ENCODE assay signal across 8 mouse cellular contexts in the genomic region with DNA sequence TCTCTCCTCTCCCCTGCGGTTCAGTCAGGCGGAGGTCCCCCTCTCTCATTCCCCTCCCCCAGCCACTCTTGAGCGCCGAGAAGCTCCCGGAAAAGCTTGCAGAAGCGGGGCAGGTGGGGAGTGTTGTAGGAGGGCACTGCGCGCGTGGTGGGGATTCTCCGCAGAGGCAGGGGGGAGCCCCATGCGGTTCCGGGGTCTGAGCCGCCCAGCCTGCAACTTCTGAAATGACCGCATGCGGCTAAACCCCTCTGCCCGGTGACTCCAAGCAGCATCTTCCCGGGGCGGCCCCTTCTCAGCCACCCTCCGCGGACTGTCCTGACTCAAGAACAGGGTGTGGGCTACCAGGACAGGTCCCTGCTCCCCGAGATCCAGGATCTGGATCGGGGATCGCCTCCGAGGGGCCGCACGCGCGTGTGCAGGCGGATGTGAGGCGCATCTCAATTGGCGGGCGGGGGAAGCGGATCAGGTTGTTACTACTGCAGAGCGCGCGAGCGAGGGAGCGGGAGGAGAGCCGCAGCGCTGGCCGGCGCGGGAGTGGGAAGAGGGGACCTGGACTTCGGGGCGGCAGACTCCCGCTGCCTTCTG.
DNase-seq lines count a peak whose midpoint lies in the region; ATAC-seq lines count a peak whose summit lies in the region.

No protein-coding gene starts in this region.

- peaks cover 85% of the 10 kb centered on the region for H3K27me3 ChIP-seq in liver, embryonic 13.5 days
- peaks cover 31% of the 10 kb centered on the region for H3K27me3 ChIP-seq in neural tube, embryonic 15.5 days (replicated peaks)

- H3K9me3 ChIP-seq in liver, embryonic 13.5 days (replicated peaks) = no peaks in the 10 kb centered on the region
- no peaks in the 10 kb centered on the region for H3K9me3 ChIP-seq in neural tube, embryonic 15.5 days (replicated peaks)

- no peaks in the 10 kb centered on the region for H3K36me3 ChIP-seq in liver, embryonic 13.5 days
- H3K36me3 ChIP-seq in neural tube, embryonic 15.5 days = no peaks in the 10 kb centered on the region

- ATAC-seq in CD4-positive, CD25-positive, alpha-beta regulatory T cell, adult 4 months = no peak
- ATAC-seq in common myeloid progenitor, adult 5-6 weeks (replicated peaks; ENCODE audit: low read depth, poor library complexity, severe bottlenecking) = peak; percentile 51
- ATAC-seq in hematopoietic stem cell, adult 5-6 weeks (replicated peaks in 1 of 2; ENCODE audit: insufficient read depth in 1 of 2, low FRiP score in 2 of 2, low TSS enrichment in 1 of 2, low read depth in 1 of 2, poor library complexity in 2 of 2, severe bottlenecking in 2 of 2) = peak; percentile 39 to 42
- no peak for ATAC-seq in liver, embryonic 13.5 days (ENCODE audit: low read depth)
- ATAC-seq in neural tube, embryonic 15.5 days (ENCODE audit: low FRiP score) = peak; percentile 73

- no peak overlapping the region for H3K27ac ChIP-seq in liver, embryonic 13.5 days
- H3K27ac ChIP-seq in neural tube, embryonic 15.5 days (replicated peaks) = peak overlapping the region; percentile 66; the same call in 1 of the 2 replicates

- peaks cover 17% of the 10 kb centered on the region for H3K4me1 ChIP-seq in liver, embryonic 13.5 days (replicated peaks)
- peaks cover 53% of the 10 kb centered on the region for H3K4me1 ChIP-seq in neural tube, embryonic 15.5 days

- H3K4me2 ChIP-seq in liver, embryonic 13.5 days = peak overlapping the region; percentile 56
- H3K4me2 ChIP-seq in neural tube, embryonic 15.5 days = peak overlapping the region; percentile 99

- 0 out of 2 replicates have a peak overlapping the region, but pooled peaks have one; percentile 12 for H3K9ac ChIP-seq in liver, embryonic 13.5 days
- H3K9ac ChIP-seq in neural tube, embryonic 15.5 days (replicated peaks) = peak overlapping the region; percentile 62

- under 1% methylated on average over 46 of the region's 46 CpGs for WGBS in liver, embryonic 13.5 days (ENCODE audit: insufficient replicate concordance)
- under 1% methylated on average over 46 of the region's 46 CpGs for WGBS in neural tube, embryonic 15.5 days

- H3K4me3 ChIP-seq in liver, embryonic 13.5 days (replicated peaks) = peak overlapping the region; percentile 41
- peak overlapping the region; percentile 57 for H3K4me3 ChIP-seq in neural tube, embryonic 15.5 days (replicated peaks)

- peak; percentile 39 for DNase-seq in CD4-positive, CD25-positive, alpha-beta regulatory T cell, adult 2 months (ENCODE audit: low read depth, low spot score)
- peak; percentile 34 for DNase-seq in CD4-positive helper T cell, adult 2 months (ENCODE audit: low read depth, low spot score)
- no peak for DNase-seq in liver, embryonic 13.5 days
- no peak for DNase-seq in ovary, postnatal 10 days (ENCODE audit: low spot score)

Comparison
In these comparisons a context has a peak if more than half of its experiments do, and no peak if none do; other contexts are left out.
1. DNase-seq: peak in CD4-positive, CD25-positive, alpha-beta regulatory T cell, adult 2 months (single experiment) and CD4-positive helper T cell, adult 2 months (single experiment); none in liver, embryonic 13.5 days (single experiment) and ovary, postnatal 10 days (single experiment).
2. ATAC-seq: peak in common myeloid progenitor, adult 5-6 weeks (single experiment), hematopoietic stem cell, adult 5-6 weeks (2 of 2) and neural tube, embryonic 15.5 days (single experiment); none in CD4-positive, CD25-positive, alpha-beta regulatory T cell, adult 4 months (single experiment) and liver, embryonic 13.5 days (single experiment).